Mouse (Mus musculus) midbrain, embryonic 10.5 days (tissue): Measurements from ENCODE around the gene Wdfy1. TPM values are rescaled to one million over a fixed set of nuclear protein-coding genes. Genes with fewer than 3 reads are reported as not detected.

Source experiments
- DNase-seq: peaks from one replicate; pipeline ENCODE4 v3.0.0-alpha.2; 2017; ENCODE audit warnings: low spot score
- H3K27ac ChIP-seq: fragments of 300-500 bp; sonication (generic); replicated peaks from 2 replicates; pipeline ENCODE4 v1.5.1; 2016; ENCODE audit warnings: mild to moderate bottlenecking
- H3K27me3 ChIP-seq: fragments of 300-500 bp; sonication (generic); 2 replicates; pipeline ENCODE4 v1.6.1; 2016; ENCODE audit warnings: low read depth, mild to moderate bottlenecking; ENCODE audit not compliant: poor library complexity, severe bottlenecking
- H3K36me3 ChIP-seq: fragments of 300-500 bp; sonication (generic); 2 replicates; pipeline ENCODE4 v1.6.1; 2016; ENCODE audit warnings: mild to moderate bottlenecking, moderate library complexity
- H3K4me1 ChIP-seq: fragments of 300-500 bp; sonication (generic); 2 replicates; pipeline ENCODE4 v1.6.1; 2016
- H3K4me3 ChIP-seq: fragments of 300-500 bp; sonication (generic); 2 replicates; pipeline ENCODE4 v1.5.1; 2016; ENCODE audit warnings: mild to moderate bottlenecking, moderate library complexity
- H3K9me3 ChIP-seq: fragments of 300-500 bp; sonication (generic); replicated peaks from 2 replicates; pipeline ENCODE4 v1.6.1; 2016; ENCODE audit warnings: mild to moderate bottlenecking
- WGBS: fragments of 180-500 bp; shearing (Covaris S2); methylation state at CpG from one replicate; pipeline ENCODE4 v1.1.7; 2016; 5-methylcytosine and 5-hydroxymethylcytosine counted together
- polyA plus RNA-seq: library from polyadenylated mRNA; unstranded; fragments of >200 nt; fragmentation: Nextera tagmentation; extraction: Ambion mirVana; gene quantifications from 2 replicates; pipeline ENCODE4 v1.2.1, GENCODE M21; 2016

Gene Wdfy1
- polyA plus RNA-seq, 1 experiment from 2014 or later, result 37.5 TPM

GRCm38 (mm10) chr1:79657411-79657810 is 118.5 kb downstream of the Wdfy1 start:
- no peak overlapping the region for H3K27ac ChIP-seq
- H3K4me1 ChIP-seq, result no peaks in the 10 kb centered on the region
- WGBS, result 94% methylated on average over 1 of the region's 1 CpGs
- H3K36me3 ChIP-seq, result no peaks in the 10 kb centered on the region
- no peaks in the 10 kb centered on the region for H3K9me3 ChIP-seq
- DNase-seq, result no peak
- no peak overlapping the region for H3K4me3 ChIP-seq
- no peaks in the 10 kb centered on the region for H3K27me3 ChIP-seq

GRCm38 (mm10) chr1:79655819-79656555 is 120.0 kb downstream of the Wdfy1 start:
- no peaks in the 10 kb centered on the region for H3K4me1 ChIP-seq
- 89% methylated on average over 4 of the region's 4 CpGs for WGBS

GRCm38 (mm10) chr1:79654948-79655347 is 121.0 kb downstream of the Wdfy1 start:
- no peaks in the 10 kb centered on the region for H3K36me3 ChIP-seq
- 98% methylated on average over 2 of the region's 2 CpGs for WGBS

More at GRCm38 (mm10) chr1:79655819-79656555, 120.0 kb downstream of the Wdfy1 start:
- Histone ChIP-seq H3K4me3 (no peak overlapping the region), H3K27me3 (no peaks in the 10 kb centered on the region), H3K36me3 (no peaks in the 10 kb centered on the region), H3K9me3 (no peaks in the 10 kb centered on the region), H3K27ac (no peak overlapping the region)
- DNase-seq, result no peak

More at GRCm38 (mm10) chr1:79654948-79655347, 121.0 kb downstream of the Wdfy1 start:
- Histone ChIP-seq H3K27me3 (no peaks in the 10 kb centered on the region), H3K27ac (no peak overlapping the region), H3K4me3 (no peak overlapping the region), H3K9me3 (no peaks in the 10 kb centered on the region), H3K4me1 (no peaks in the 10 kb centered on the region)
- DNase-seq, result no peak

Other genes with a start within 250 kb of the Wdfy1 start
- 0.26 TPM in 1 of 2 replicates, not detected in the other for gene Ap1s3, start 104.2 kb downstream of the Wdfy1 start, polyA plus RNA-seq
- 65.5 and 68.2 TPM in 2 replicates for gene Mrpl44, start 125 bp downstream of the Wdfy1 start, polyA plus RNA-seq
- gene Serpine2, start 85.0 kb upstream of the Wdfy1 start, polyA plus RNA-seq, result 54.7 and 60.4 TPM in 2 replicates